Mouse (Mus musculus) megakaryocyte, embryonic 14.5 days (primary cell): ENCODE measurements at regions not wholly inside any gene's neighbourhood (a gene's known extent, or its start where the extent isn't known, plus 50 kb on each side); places are given as distances from the start of the nearest gene placed in this dataset.

Experiments used
- FLI1 ChIP-seq: IDR thresholded peaks from 2 replicates; pipeline ENCODE4 v1.6.1; 2012; ENCODE audit warnings: low read length, inconsistent platforms, mixed read lengths
- GATA1 ChIP-seq: IDR thresholded peaks from 3 replicates; pipeline ENCODE4 v1.6.1; 2012; ENCODE audit warnings: mixed read lengths, low read length, inconsistent platforms, borderline replicate concordance

- TF ChIP-seq GATA1 (no peak), FLI1 (no peak)
Measured at GRCm38 (mm10) chr6:52085932-52086643, 72.0 kb downstream of the Hoxa1 start.
